ENCODE assay signal across 7 mouse cellular contexts in genomic region chr9:99435619-99436181, GRCm38 (mm10). TPM values are rescaled to one million over a fixed set of nuclear protein-coding genes. Genes with fewer than 3 reads are reported as not detected.
DNase-seq lines count a peak whose midpoint lies in the region; ATAC-seq and TF ChIP-seq lines count a peak whose summit lies in the region.

No protein-coding gene starts in this region.

- WGBS in heart, embryonic 15.5 days = 21% methylated on average over 16 of the region's 16 CpGs
- 18% methylated on average over 16 of the region's 16 CpGs for WGBS in midbrain, embryonic 10.5 days

- no peak for TF ChIP-seq CTCF in C2C12 (IDR thresholded peaks at IDR 0.05; ENCODE audit: control insufficient read depth, insufficient read depth, insufficient read length)
- TF ChIP-seq CTCF in cortical plate, adult 2 months (IDR thresholded peaks at IDR 0.05; ENCODE audit: extremely low read depth, insufficient read depth, low read length) = no peak

- no peak for TF ChIP-seq POLR2A in cortical plate, adult 2 months (IDR thresholded peaks at IDR 0.05; ENCODE audit: extremely low read depth, insufficient read depth, low read length)

- H3K4me3 ChIP-seq in C2C12 (ENCODE audit: insufficient read depth, poor library complexity, severe bottlenecking) = peak overlapping the region; percentile 50
- peak overlapping the region; percentile 64 to 89 for H3K4me3 ChIP-seq in ES-E14 (ENCODE audit: insufficient read depth in 1 of 2, low read depth in 1 of 2, low read length in 2 of 2, poor library complexity in 1 of 2, severe bottlenecking in 1 of 2)
- peak overlapping the region; percentile 94 for H3K4me3 ChIP-seq in cortical plate, adult 2 months (ENCODE audit: insufficient read depth, low read length)
- H3K4me3 ChIP-seq in heart, embryonic 15.5 days = peak overlapping the region; percentile 83
- peak overlapping the region; percentile 81 for H3K4me3 ChIP-seq in midbrain, embryonic 10.5 days

- peak; percentile 7; the same call in 1 of the 2 replicates for ATAC-seq in heart, embryonic 15.5 days (replicated peaks; ENCODE audit: insufficient number of reproducible peaks, insufficient read depth, low FRiP score, low read depth)

- no peaks in the 10 kb centered on the region for H3K36me3 ChIP-seq in C2C12 (ENCODE audit: control insufficient read depth, insufficient read depth)
- no peaks in the 10 kb centered on the region for H3K36me3 ChIP-seq in ES-E14 (ENCODE audit: control insufficient read depth, insufficient read depth, low read length, poor library complexity, severe bottlenecking)
- H3K36me3 ChIP-seq in heart, embryonic 15.5 days = no peaks in the 10 kb centered on the region
- no peaks in the 10 kb centered on the region for H3K36me3 ChIP-seq in midbrain, embryonic 10.5 days

- H3K27me3 ChIP-seq in C2C12 (ENCODE audit: control insufficient read depth, insufficient read depth, insufficient read length) = no peaks in the 10 kb centered on the region
- H3K27me3 ChIP-seq in heart, embryonic 15.5 days = peaks cover 17% of the 10 kb centered on the region
- peaks cover 49% of the 10 kb centered on the region for H3K27me3 ChIP-seq in midbrain, embryonic 10.5 days (ENCODE audit: low read depth, poor library complexity, severe bottlenecking)

- H3K4me2 ChIP-seq in heart, embryonic 15.5 days = peak overlapping the region; percentile 92

- no peak for DNase-seq in ES-E14 (ENCODE audit: low read depth, low spot score)
- DNase-seq in kidney, postnatal 4 days = peak; percentile 60 to 70
- DNase-seq in midbrain, embryonic 10.5 days (ENCODE audit: low spot score) = no peak
- no peak for DNase-seq in spleen, postnatal 14 days (ENCODE audit: low spot score in 2 of 2)

- no peak overlapping the region for H3K27ac ChIP-seq in ES-E14 (ENCODE audit: insufficient read depth, low read depth, low read length, poor library complexity, severe bottlenecking)
- peak overlapping the region; percentile 88 for H3K27ac ChIP-seq in cortical plate, adult 2 months (ENCODE audit: insufficient read depth, low read length)
- peak overlapping the region; percentile 81 for H3K27ac ChIP-seq in heart, embryonic 15.5 days
- H3K27ac ChIP-seq in midbrain, embryonic 10.5 days (replicated peaks) = peak overlapping the region; percentile 89

- H3ac ChIP-seq in C2C12 (ENCODE audit: control insufficient read depth, insufficient read length, low read depth) = peak overlapping the region; percentile 9

- peaks cover 8 to 12% of the 10 kb centered on the region in 2 experiments; a peak in 3 of 4 replicates for H3K4me1 ChIP-seq in ES-E14 (ENCODE audit: control insufficient read depth in 2 of 2, insufficient read depth in 2 of 2, low read length in 2 of 2, poor library complexity in 1 of 2)
- H3K4me1 ChIP-seq in cortical plate, adult 2 months (ENCODE audit: control insufficient read depth, insufficient read depth, low read length) = peaks cover 12% of the 10 kb centered on the region
- H3K4me1 ChIP-seq in heart, embryonic 15.5 days (replicated peaks) = peaks cover 22% of the 10 kb centered on the region
- peaks cover 37% of the 10 kb centered on the region for H3K4me1 ChIP-seq in midbrain, embryonic 10.5 days

- peaks cover 29% of the 10 kb centered on the region for H3K79me2 ChIP-seq in C2C12 (ENCODE audit: control insufficient read depth, insufficient read depth)

- in situ Hi-C loops in ES-E14 (cut with MboI; ENCODE audit: low sequenced_read_pairs in 2 of 2, unreplicated experiment in 2 of 2) = no loop called here

- H3K9ac ChIP-seq in ES-E14 (ENCODE audit: insufficient read depth, low read depth, low read length, poor library complexity, severe bottlenecking) = peak overlapping the region; percentile 74; the same call in 1 of the 2 replicates
- peak overlapping the region; percentile 79 for H3K9ac ChIP-seq in heart, embryonic 15.5 days

- H3K79me3 ChIP-seq in C2C12 (ENCODE audit: low read depth) = no peaks in the 10 kb centered on the region

- H3K9me3 ChIP-seq in ES-E14 (ENCODE audit: control insufficient read depth, insufficient read depth, low read depth, low read length) = no peaks in the 10 kb centered on the region
- no peaks in the 10 kb centered on the region for H3K9me3 ChIP-seq in heart, embryonic 15.5 days (replicated peaks)
- H3K9me3 ChIP-seq in midbrain, embryonic 10.5 days (replicated peaks) = no peaks in the 10 kb centered on the region

TF ChIP-seq in C2C12, 6 proteins besides CTCF, POLR2A, EP300 and RAD21:
- TF ChIP-seq USF1 (IDR thresholded peaks at IDR 0.05; ENCODE audit: low read depth) (no peak), MYOG (IDR thresholded peaks at IDR 0.05; ENCODE audit: control insufficient read depth, extremely low read depth, insufficient read length) (no peak), MYOD1 (IDR thresholded peaks at IDR 0.05; ENCODE audit: control insufficient read depth, insufficient read length, low read depth) (no peak), MAX (IDR thresholded peaks at IDR 0.05) (no peak), CEBPB (IDR thresholded peaks at IDR 0.05; ENCODE audit: low read depth) (no peak), FOSL1 (IDR thresholded peaks at IDR 0.05; ENCODE audit: insufficient read depth, low read length, poor library complexity, severe bottlenecking) (no peak)
TF ChIP-seq in C2C12: peak in this region for 0.

TF ChIP-seq in ES-E14, 5 proteins besides CTCF, POLR2A, EP300 and RAD21:
- TF ChIP-seq HCFC1 (IDR thresholded peaks at IDR 0.05; ENCODE audit: borderline replicate concordance, insufficient read depth, low read length) = no peak
- no peak for TF ChIP-seq MAFK (IDR thresholded peaks at IDR 0.05; ENCODE audit: insufficient read depth, low read depth, low read length)
- no peak for TF ChIP-seq ZC3H11A (IDR thresholded peaks at IDR 0.05; ENCODE audit: borderline replicate concordance, low read depth, low read length)

RNA-seq across cellular contexts. Expression of gene Mras, which starts 1.5 kb away (rescaled TPM):
- 25.1 TPM for polyA plus RNA-seq in C2C12 (2012; fragmentation: generic; extraction: Trizol)
- total RNA-seq in ES-E14 (2012; rRNA removed) = 28.5 and 35.5 TPM in 2 replicates
- 176 and 178 TPM in 2 replicates for polyA plus RNA-seq in cortical plate, adult 2 months (2012; rRNA removed)
- polyA plus RNA-seq in heart, embryonic 15.5 days (2015; fragmentation: Nextera tagmentation; extraction: Ambion mirVana) = 14.4 and 14.9 TPM in 2 replicates
- polyA plus RNA-seq in midbrain, embryonic 10.5 days (2016; fragmentation: Nextera tagmentation; extraction: Ambion mirVana) = 8.0 and 11.7 TPM in 2 replicates

RNA-seq across cellular contexts. Expression of gene Nme9, which starts 15.6 kb away (rescaled TPM):
- polyA plus RNA-seq in C2C12 (2012; fragmentation: generic; extraction: Trizol) = not detected
- 0.48 TPM in 1 of 2 replicates, not detected in the other for total RNA-seq in ES-E14 (2012; rRNA removed)
- 0.08 and 0.56 TPM in 2 replicates for polyA plus RNA-seq in cortical plate, adult 2 months (2012; rRNA removed)
- 0.11 and 0.13 TPM in 2 replicates for polyA plus RNA-seq in heart, embryonic 15.5 days (2015; fragmentation: Nextera tagmentation; extraction: Ambion mirVana)
- not detected in 2 replicates for polyA plus RNA-seq in midbrain, embryonic 10.5 days (2016; fragmentation: Nextera tagmentation; extraction: Ambion mirVana)

Comparison
In these comparisons a context has a peak if more than half of its experiments do, and no peak if none do; other contexts are left out.
1. DNase-seq: peak in kidney, postnatal 4 days (2 of 2); none in ES-E14 (single experiment), midbrain, embryonic 10.5 days (single experiment) and spleen, postnatal 14 days (0 of 2).
2. Peak in every context shown above with its lines, with median percentiles within 50 percentile points of each other: H3K4me3 ChIP-seq.